Mouse (Mus musculus) thymus, postnatal 0 days (tissue): ENCODE results near the gene Alg14. TPM values are rescaled to one million over a fixed set of nuclear protein-coding genes. Genes with fewer than 3 reads are reported as not detected.

Experiments
- DNase-seq: peaks from one replicate; pipeline ENCODE4 v3.0.0-alpha.2; 2015; ENCODE audit warnings: low spot score
- polyA plus RNA-seq: library from polyadenylated mRNA; unstranded; fragments of >200 nt; fragmentation: Nextera tagmentation; extraction: Ambion mirVana; gene quantifications from 2 replicates; pipeline ENCODE4 v1.2.1, GENCODE M21; 2015

The Alg14 gene
- polyA plus RNA-seq, result 24.3 and 28.1 TPM in 2 replicates

- DNase-seq, result peak; percentile 98
Observed at GRCm38 (mm10) chr3:121291560-121292258, at the start of gene Alg14. Gene Alg14 (plus strand): TSS chr3:121291773.

GRCm38 (mm10) chr3:121242111-121242936 is 49.2 kb upstream of the Alg14 start:
- DNase-seq, result no peak

- DNase-seq, result peak; percentile 70
Observed at GRCm38 (mm10) chr3:121242941-121243340, 48.6 kb upstream of the Alg14 start.

GRCm38 (mm10) chr3:121250048-121250447 is 41.5 kb upstream of the Alg14 start:
- no peak for DNase-seq

GRCm38 (mm10) chr3:121250576-121251433 is 40.8 kb upstream of the Alg14 start:
- DNase-seq, result no peak

GRCm38 (mm10) chr3:121255501-121255900 is 36.1 kb upstream of the Alg14 start:
- no peak for DNase-seq

GRCm38 (mm10) chr3:121256131-121256530 is 35.4 kb upstream of the Alg14 start:
- DNase-seq, result no peak

GRCm38 (mm10) chr3:121257418-121257817 is 34.2 kb upstream of the Alg14 start:
- no peak for DNase-seq

GRCm38 (mm10) chr3:121258521-121259478 is 32.8 kb upstream of the Alg14 start:
- DNase-seq, result no peak

GRCm38 (mm10) chr3:121260041-121260440 is 31.5 kb upstream of the Alg14 start:
- DNase-seq, result no peak

- no peak for DNase-seq
Observed at GRCm38 (mm10) chr3:121260831-121261230, 30.7 kb upstream of the Alg14 start.

- no peak for DNase-seq
Observed at GRCm38 (mm10) chr3:121261251-121261650, 30.3 kb upstream of the Alg14 start.

GRCm38 (mm10) chr3:121261939-121262520 is 29.5 kb upstream of the Alg14 start:
- no peak for DNase-seq

- peak; percentile 38 for DNase-seq
Observed at GRCm38 (mm10) chr3:121262521-121263204, 28.9 kb upstream of the Alg14 start.

- DNase-seq, result peak; percentile 21
Observed at GRCm38 (mm10) chr3:121263205-121263548, 28.4 kb upstream of the Alg14 start.

GRCm38 (mm10) chr3:121264242-121264641 is 27.3 kb upstream of the Alg14 start:
- DNase-seq, result no peak

- DNase-seq, result no peak
Observed at GRCm38 (mm10) chr3:121267283-121267682, 24.3 kb upstream of the Alg14 start.

- no peak for DNase-seq
Observed at GRCm38 (mm10) chr3:121272577-121272976, 19.0 kb upstream of the Alg14 start.

- DNase-seq, result no peak
Observed at GRCm38 (mm10) chr3:121274010-121274409, 17.6 kb upstream of the Alg14 start.
